Mouse (Mus musculus): ENCODE results near the gene Caap1. TPM values are rescaled to one million over a fixed set of nuclear protein-coding genes. Genes with fewer than 3 reads are reported as not detected.

Gene Caap1
- polyA plus RNA-seq, 1 experiment from 2014 or later = 11.8 TPM

DNA sequence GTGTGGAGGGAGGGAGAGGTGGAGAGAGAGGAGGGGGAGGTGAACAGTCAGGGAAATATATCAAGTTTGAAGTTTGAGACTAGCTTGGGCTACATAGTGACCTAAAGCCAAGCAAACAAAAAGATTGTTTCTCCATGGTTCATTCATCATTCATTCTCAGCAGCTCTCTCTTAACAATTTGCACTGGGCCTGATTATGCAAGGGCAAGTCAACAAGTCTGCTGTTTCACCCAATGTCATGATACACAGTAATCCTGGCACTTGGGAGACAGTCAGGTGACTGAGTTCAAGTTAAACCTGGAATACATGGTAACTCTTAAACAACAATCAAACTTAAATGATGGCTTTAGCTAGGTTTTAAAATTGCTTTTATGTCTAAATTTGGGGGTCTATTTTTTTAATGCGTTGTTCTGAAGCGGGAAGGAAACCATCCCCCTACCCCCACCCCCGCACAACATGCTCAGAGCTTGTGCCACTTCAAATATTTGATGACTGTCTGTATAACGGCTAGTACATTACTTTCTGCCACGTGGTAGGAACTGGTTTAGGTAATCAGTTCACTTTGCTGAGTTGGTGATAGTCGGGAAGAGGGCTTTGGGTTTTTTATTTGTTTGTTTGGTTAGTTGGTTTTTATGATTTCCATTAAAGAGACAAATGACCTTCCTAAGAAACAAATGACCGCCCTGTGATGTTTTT, 5.5 kb upstream of the Caap1 start:
- DNase-seq (no peak), ATAC-seq (ENCODE audit: low read depth) (no peak)
- 59% methylated on average over 7 of the region's 7 CpGs for WGBS (ENCODE audit: insufficient replicate concordance)
- no peak overlapping the region for H3K4me3 ChIP-seq (replicated peaks)
- H3K4me2 ChIP-seq = no peak overlapping the region
- no peak overlapping the region for H3K9ac ChIP-seq
- H3K4me1 ChIP-seq (replicated peaks) = peaks cover 11% of the 10 kb centered on the region
- no peaks in the 10 kb centered on the region for H3K9me3 ChIP-seq (replicated peaks)
- H3K27me3 ChIP-seq = no peaks in the 10 kb centered on the region
- no peaks in the 10 kb centered on the region for H3K36me3 ChIP-seq
- no peak overlapping the region for H3K27ac ChIP-seq

DNA sequence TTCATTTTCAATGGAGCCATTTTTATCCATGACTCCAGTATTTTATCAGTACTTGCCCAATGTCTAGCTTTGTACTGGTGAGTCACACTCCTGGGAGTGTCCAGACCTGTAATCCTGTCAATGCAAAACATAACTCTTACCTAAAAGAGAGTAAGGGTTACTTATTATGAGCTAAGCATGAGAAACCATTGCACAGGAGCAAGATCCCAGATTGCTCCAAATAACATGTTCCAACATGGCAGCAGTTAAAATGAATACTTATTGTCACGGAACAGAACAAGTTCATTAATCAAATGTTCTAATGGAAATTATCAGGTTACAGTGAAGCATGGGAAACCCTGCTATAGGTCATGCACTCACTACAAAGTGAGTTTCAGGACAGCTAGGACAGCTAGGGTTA, 3.7 kb upstream of the Caap1 start:
- Histone ChIP-seq H3K27ac (no peak overlapping the region), H3K4me3 (replicated peaks) (no peak overlapping the region), H3K4me1 (replicated peaks) (peaks cover 17% of the 10 kb centered on the region), H3K36me3 (no peaks in the 10 kb centered on the region), H3K27me3 (no peaks in the 10 kb centered on the region), H3K9me3 (replicated peaks) (no peaks in the 10 kb centered on the region), H3K9ac (no peak overlapping the region), H3K4me2 (no peak overlapping the region)
- ATAC-seq (ENCODE audit: low read depth) (no peak), DNase-seq (no peak)
- 71% methylated on average over 1 of the region's 1 CpGs for WGBS (ENCODE audit: insufficient replicate concordance)

DNA sequence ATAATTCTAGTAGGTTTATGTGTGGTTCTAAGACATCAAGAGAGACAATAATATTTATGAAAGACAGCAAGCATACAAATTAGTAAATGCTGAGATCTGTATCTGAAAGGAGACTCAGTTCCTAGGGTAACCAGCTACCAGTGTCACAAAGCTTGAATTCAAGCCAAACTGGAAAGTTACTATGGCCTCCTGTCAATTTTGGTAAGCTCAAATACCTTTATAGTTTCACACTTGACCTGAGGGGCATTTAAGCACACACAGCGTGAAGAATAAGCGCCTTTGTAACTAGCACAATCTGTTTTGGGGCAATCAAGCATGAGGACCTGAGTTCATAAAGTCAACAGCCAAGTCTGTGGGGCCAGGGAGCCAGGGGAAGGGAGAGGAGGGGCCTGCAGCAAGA, 2.7 kb upstream of the Caap1 start:
- 59% methylated on average over 2 of the region's 2 CpGs for WGBS (ENCODE audit: insufficient replicate concordance)
- no peaks in the 10 kb centered on the region for H3K27me3 ChIP-seq
- H3K4me2 ChIP-seq = no peak overlapping the region
- no peak overlapping the region for H3K9ac ChIP-seq
- no peaks in the 10 kb centered on the region for H3K9me3 ChIP-seq (replicated peaks)
- H3K27ac ChIP-seq = no peak overlapping the region
- ATAC-seq (ENCODE audit: low read depth) (no peak), DNase-seq (no peak)
- H3K4me1 ChIP-seq (replicated peaks) = peaks cover 20% of the 10 kb centered on the region
- H3K36me3 ChIP-seq = no peaks in the 10 kb centered on the region
- H3K4me3 ChIP-seq (replicated peaks) = no peak overlapping the region

DNA sequence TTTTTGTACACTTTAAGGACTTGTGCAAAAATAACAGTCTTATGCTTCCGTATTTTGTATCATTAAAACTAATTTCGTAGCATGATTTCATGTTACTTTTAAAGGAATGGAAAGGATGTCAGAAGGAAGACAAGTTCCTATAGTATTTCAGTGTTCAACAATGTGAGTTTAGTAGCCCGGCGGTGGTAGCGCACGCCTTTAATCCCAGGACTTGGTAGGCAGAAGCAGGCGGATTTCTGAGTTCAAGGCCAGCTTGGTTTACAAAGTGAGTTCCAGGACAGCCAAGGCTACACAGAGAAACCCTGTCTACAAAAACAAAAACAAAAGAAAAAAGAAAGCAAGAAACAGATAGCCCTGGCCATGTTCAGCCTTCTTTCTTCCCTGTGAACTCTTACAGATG, 549 bp upstream of the Caap1 start:
- no peak overlapping the region for H3K27ac ChIP-seq
- no peak for DNase-seq
- ATAC-seq (ENCODE audit: low read depth) = no peak
- H3K9me3 ChIP-seq (replicated peaks) = no peaks in the 10 kb centered on the region
- peaks cover 18% of the 10 kb centered on the region for H3K4me1 ChIP-seq (replicated peaks)
- peak overlapping the region; percentile 38 for H3K4me2 ChIP-seq
- 78% methylated on average over 7 of the region's 7 CpGs for WGBS (ENCODE audit: insufficient replicate concordance)
- H3K27me3 ChIP-seq = no peaks in the 10 kb centered on the region
- no peaks in the 10 kb centered on the region for H3K36me3 ChIP-seq
- no peak overlapping the region for H3K9ac ChIP-seq
- H3K4me3 ChIP-seq (replicated peaks) = no peak overlapping the region; the same call in 1 of the 2 replicates

DNA sequence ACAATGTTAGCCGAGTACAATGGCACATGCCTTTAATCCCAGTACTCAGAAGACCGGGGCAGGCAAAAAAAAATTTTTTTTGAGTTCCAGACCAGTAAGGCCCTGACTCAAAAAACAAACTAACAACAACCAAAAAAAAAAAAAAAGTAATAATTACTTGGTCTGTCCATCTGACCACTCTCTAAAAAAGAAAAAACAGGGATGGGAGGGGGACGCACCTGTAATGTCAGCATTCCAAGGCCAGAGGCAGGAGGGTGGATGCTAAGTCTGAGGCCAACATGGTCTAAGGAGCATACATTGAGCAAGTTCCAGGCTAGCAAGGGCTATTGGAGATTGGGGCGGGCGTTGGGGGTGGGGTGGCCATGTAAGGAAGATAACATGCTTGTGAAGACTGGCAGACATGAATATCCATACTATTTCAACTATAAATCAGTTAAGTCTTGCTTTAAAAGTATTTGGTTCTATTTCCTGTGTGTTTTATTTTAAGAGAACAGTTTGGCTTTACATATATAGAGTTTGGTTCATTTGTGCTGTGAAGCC, 1.6 kb downstream of the Caap1 start:
- Histone ChIP-seq H3K27ac (no peak overlapping the region), H3K4me3 (replicated peaks) (peak overlapping the region; percentile 95), H3K27me3 (no peaks in the 10 kb centered on the region), H3K9ac (peak overlapping the region; percentile 88), H3K9me3 (replicated peaks) (no peaks in the 10 kb centered on the region), H3K4me1 (replicated peaks) (peaks cover 18% of the 10 kb centered on the region), H3K4me2 (peak overlapping the region; percentile 71), H3K36me3 (no peaks in the 10 kb centered on the region)
- ATAC-seq (ENCODE audit: low read depth) = 0 out of 2 replicates have a peak, but pooled peaks have one; percentile 43
- DNase-seq = no peak
- WGBS (ENCODE audit: insufficient replicate concordance) = 54% methylated on average over 5 of the region's 5 CpGs

DNA sequence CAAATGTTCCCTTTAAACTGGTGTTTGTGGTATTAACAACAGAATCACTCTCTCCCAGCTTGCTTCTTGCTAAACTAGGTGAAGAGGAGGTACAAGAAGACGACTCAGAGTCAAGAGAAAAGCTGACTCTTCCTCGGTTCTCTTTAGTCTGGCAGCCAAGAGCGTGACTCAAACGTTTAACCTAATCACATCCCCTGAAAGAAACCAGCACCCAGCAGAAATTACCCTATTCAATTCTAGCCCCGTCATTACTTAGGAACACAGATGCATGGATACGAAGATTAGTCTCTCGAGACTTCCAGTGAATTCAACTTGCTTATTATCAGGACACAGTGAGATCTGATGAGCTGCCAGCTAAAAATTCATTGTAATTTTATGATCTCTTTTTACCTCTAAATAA, 12.3 kb downstream of the Caap1 start:
- no peaks in the 10 kb centered on the region for H3K9me3 ChIP-seq (replicated peaks)
- H3K4me1 ChIP-seq (replicated peaks) = no peaks in the 10 kb centered on the region
- H3K27me3 ChIP-seq = no peaks in the 10 kb centered on the region
- no peak overlapping the region for H3K4me2 ChIP-seq
- DNase-seq = no peak
- no peak overlapping the region for H3K9ac ChIP-seq
- no peak overlapping the region for H3K4me3 ChIP-seq (replicated peaks)
- no peak overlapping the region for H3K27ac ChIP-seq
- WGBS (ENCODE audit: insufficient replicate concordance) = 76% methylated on average over 7 of the region's 7 CpGs
- no peak for ATAC-seq (ENCODE audit: low read depth)
- peaks cover 49% of the 10 kb centered on the region for H3K36me3 ChIP-seq

DNA sequence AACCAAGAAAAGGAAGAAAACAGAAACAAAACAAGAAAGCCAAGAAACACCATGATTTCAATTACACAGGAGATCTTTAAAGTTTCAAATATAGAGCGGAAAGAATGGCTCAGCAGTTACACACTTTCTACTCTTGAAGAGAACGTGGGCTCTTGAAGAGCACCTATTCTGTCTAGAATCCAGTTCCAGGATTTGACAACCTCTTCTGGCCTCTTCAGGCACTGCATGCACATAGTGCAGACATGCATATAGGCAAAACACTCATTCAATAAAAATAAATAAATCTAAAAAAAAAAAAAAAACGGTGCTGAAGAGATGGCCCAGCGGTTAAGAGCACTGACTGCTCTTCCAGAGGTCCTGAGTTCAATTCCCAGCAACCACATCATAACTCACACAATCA, 13.6 kb downstream of the Caap1 start:
- ATAC-seq (ENCODE audit: low read depth) = no peak
- WGBS (ENCODE audit: insufficient replicate concordance) = 86% methylated on average over 4 of the region's 4 CpGs
- Histone ChIP-seq H3K9ac (no peak overlapping the region), H3K4me2 (no peak overlapping the region), H3K27ac (no peak overlapping the region), H3K9me3 (replicated peaks) (no peaks in the 10 kb centered on the region), H3K27me3 (no peaks in the 10 kb centered on the region), H3K36me3 (peaks cover 52% of the 10 kb centered on the region), H3K4me1 (replicated peaks) (no peaks in the 10 kb centered on the region), H3K4me3 (replicated peaks) (no peak overlapping the region)
- DNase-seq = no peak

DNA sequence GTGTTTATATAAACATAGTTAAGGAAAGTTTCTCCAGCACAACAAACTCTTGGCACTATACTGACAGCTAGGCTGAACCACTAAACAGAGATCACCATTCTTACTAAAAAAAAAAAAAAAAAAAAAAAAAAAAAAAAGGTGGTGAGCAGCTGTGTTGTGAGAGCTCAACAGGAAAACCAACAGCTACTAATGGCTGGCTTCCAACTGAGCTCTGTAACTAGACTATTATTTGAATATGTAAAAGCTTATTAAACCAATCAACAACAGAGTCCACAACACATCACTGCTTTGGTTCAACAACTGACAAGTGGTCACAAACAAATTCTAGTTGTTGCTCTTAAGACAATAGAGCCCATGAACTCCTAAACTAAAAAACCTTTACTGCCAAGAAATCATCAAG, 23.4 kb downstream of the Caap1 start:
- Histone ChIP-seq H3K36me3 (0 out of 2 replicates have a peak, but pooled peaks cover 5% of the 10 kb centered on the region), H3K27ac (no peak overlapping the region), H3K4me3 (replicated peaks) (no peak overlapping the region), H3K4me2 (no peak overlapping the region), H3K9me3 (replicated peaks) (no peaks in the 10 kb centered on the region), H3K9ac (no peak overlapping the region), H3K4me1 (replicated peaks) (no peaks in the 10 kb centered on the region), H3K27me3 (no peaks in the 10 kb centered on the region)
- ATAC-seq (ENCODE audit: low read depth) = no peak
- DNase-seq = no peak

DNA sequence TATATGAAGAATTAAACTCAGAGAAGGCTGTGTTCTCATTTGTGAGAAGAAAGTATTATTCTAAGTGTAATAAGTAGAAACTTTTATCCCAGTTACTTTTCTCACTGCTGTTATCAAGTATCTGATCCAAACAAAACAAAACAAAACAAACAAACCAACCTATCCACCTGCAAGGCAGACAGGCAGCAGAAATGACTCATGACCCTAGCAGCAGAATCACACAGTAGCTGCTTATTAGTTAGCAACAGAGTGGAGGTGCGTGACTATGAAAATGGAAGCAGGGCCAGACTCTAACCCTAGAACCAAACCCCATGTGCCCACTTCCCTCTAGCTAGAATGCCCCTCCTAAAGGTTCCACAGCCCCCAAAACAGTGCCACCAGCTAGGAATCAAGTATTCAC, 27.1 kb downstream of the Caap1 start:
- H3K9me3 ChIP-seq (replicated peaks) = no peaks in the 10 kb centered on the region
- no peaks in the 10 kb centered on the region for H3K27me3 ChIP-seq
- no peaks in the 10 kb centered on the region for H3K36me3 ChIP-seq
- no peaks in the 10 kb centered on the region for H3K4me1 ChIP-seq (replicated peaks)
- no peak overlapping the region for H3K9ac ChIP-seq
- no peak for ATAC-seq (ENCODE audit: low read depth)
- no peak overlapping the region for H3K27ac ChIP-seq
- H3K4me3 ChIP-seq (replicated peaks) = no peak overlapping the region
- no peak overlapping the region for H3K4me2 ChIP-seq
- no peak for DNase-seq
- 75% methylated on average over 1 of the region's 1 CpGs for WGBS (ENCODE audit: insufficient replicate concordance)

DNA sequence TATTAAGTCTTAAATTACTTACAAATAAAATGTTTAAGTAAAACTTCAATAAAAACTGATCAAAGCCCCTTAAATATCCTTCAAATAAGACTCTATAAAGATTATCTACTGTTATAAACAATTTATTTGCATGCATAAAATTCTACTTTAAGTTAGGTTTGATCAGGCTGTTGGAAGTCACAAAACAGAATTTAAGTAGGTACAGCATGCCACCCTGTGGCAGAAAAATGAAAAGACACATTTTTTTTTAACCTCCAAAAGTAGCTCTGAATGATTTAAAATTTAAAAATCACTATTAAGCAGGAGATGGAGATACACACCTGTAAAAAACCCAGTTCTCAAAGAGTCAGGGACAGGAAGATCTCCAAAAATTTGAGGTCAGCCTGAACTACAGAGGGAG, 33.3 kb downstream of the Caap1 start:
- ATAC-seq (ENCODE audit: low read depth) = no peak
- H3K4me3 ChIP-seq (replicated peaks) = no peak overlapping the region
- H3K4me2 ChIP-seq = no peak overlapping the region
- no peaks in the 10 kb centered on the region for H3K36me3 ChIP-seq
- no peaks in the 10 kb centered on the region for H3K27me3 ChIP-seq
- no peak overlapping the region for H3K27ac ChIP-seq
- no peak overlapping the region for H3K9ac ChIP-seq
- no peaks in the 10 kb centered on the region for H3K4me1 ChIP-seq (replicated peaks)
- DNase-seq = no peak
- H3K9me3 ChIP-seq (replicated peaks) = no peaks in the 10 kb centered on the region

DNA sequence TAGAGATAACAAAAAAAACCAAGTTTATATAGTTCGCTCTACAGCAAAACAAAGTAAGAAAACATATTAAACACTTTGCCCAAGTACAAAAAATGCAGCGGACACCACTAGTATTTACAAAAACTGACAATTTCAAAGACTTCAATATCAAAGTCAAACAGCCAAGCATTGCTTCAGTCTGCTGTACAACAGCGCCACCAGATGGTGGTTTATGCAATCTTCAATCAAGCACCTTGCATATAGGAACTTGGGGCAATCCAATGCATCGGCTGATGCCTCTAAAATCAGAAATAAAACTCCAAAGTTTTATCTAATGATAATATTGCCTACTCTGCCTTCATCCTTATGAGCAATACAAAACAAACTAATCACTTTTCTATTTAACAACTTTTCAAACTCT, 39.0 kb downstream of the Caap1 start:
- peak; percentile 12 for DNase-seq
- 55% methylated on average over 4 of the region's 4 CpGs for WGBS (ENCODE audit: insufficient replicate concordance)

DNA sequence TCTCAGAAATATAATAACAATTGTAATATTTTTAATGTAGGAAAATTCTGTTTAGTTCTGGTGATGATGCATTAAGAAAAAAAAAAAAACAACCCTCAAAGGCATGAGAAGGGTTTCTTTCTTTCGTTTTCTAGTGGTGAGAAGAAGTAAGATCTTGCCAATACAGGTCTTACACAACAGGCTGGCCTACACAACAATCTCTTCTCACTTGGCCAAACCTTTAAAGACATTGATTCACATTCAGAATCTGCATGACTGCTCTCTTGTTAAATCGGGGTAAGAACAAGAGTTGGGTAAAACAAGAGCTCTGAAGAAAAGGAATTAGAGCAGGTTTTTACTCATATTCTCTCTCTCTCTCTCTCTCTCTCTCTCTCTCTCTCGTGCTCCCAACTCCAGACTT, 41.2 kb downstream of the Caap1 start:
- DNase-seq (no peak), ATAC-seq (ENCODE audit: low read depth) (no peak)
- Histone ChIP-seq H3K9ac (no peak overlapping the region), H3K36me3 (peaks cover 26% of the 10 kb centered on the region), H3K4me3 (replicated peaks) (no peak overlapping the region), H3K27me3 (no peaks in the 10 kb centered on the region), H3K27ac (no peak overlapping the region), H3K4me1 (replicated peaks) (no peaks in the 10 kb centered on the region), H3K4me2 (no peak overlapping the region), H3K9me3 (replicated peaks) (no peaks in the 10 kb centered on the region)
- 61% methylated on average over 3 of the region's 3 CpGs for WGBS (ENCODE audit: insufficient replicate concordance)

More for the DNA sequence above, 39.0 kb downstream of the Caap1 start:
- Histone ChIP-seq H3K27ac (no peak overlapping the region), H3K9ac (no peak overlapping the region), H3K27me3 (no peaks in the 10 kb centered on the region), H3K36me3 (peaks cover 12% of the 10 kb centered on the region), H3K4me3 (replicated peaks) (no peak overlapping the region), H3K4me1 (replicated peaks) (no peaks in the 10 kb centered on the region), H3K9me3 (replicated peaks) (no peaks in the 10 kb centered on the region), H3K4me2 (no peak overlapping the region)
- no peak for ATAC-seq (ENCODE audit: low read depth)

All from liver, embryonic 13.5 days (tissue).